Mouse (Mus musculus) liver, adult 2 months (tissue): Measurements from ENCODE around the gene Kif18b.

Experiments used
- CTCF ChIP-seq: fragments of 200-500 bp; IDR thresholded peaks from 2 replicates; pipeline ENCODE4 v1.5.1; 2011; ENCODE audit warnings: low read depth, low read length, control low read depth
- POLR2A ChIP-seq: fragments of 200-500 bp; IDR thresholded peaks from 2 replicates; pipeline ENCODE4 v1.6.1; 2011; ENCODE audit warnings: low read length, control low read depth; ENCODE audit not compliant: insufficient read depth; ENCODE audit errors: extremely low read depth

- TF ChIP-seq CTCF = peak; percentile 75
- no peak for TF ChIP-seq POLR2A
Measured at GRCm38 (mm10) chr11:102893015-102893651, 31.8 kb downstream of the Kif18b start.
